Mouse (Mus musculus) limb, embryonic 15.5 days (tissue): Measurements from ENCODE around the gene Cacna1c. TPM values are rescaled to one million over a fixed set of nuclear protein-coding genes. Genes with fewer than 3 reads are reported as not detected.

Experiments used
- ATAC-seq: fragments of 200-750 bp; cut with Nextera tagmentation; 2 replicates; pipeline ENCODE4 v1.8.0; 2017; ENCODE audit warnings: low read depth, moderate TSS enrichment; ENCODE audit not compliant: insufficient number of reproducible peaks, low FRiP score, low TSS enrichment
- H3K27ac ChIP-seq: fragments of 300-500 bp; sonication (generic); 2 replicates; pipeline ENCODE4 v1.5.1; 2015; ENCODE audit warnings: moderate library complexity, mild to moderate bottlenecking, inconsistent platforms
- H3K27me3 ChIP-seq: fragments of 300-500 bp; sonication (generic); 2 replicates; pipeline ENCODE4 v1.6.1; 2015; ENCODE audit warnings: inconsistent platforms
- H3K36me3 ChIP-seq: fragments of 300-500 bp; sonication (generic); 2 replicates; pipeline ENCODE4 v1.6.1; 2015; ENCODE audit warnings: inconsistent platforms
- H3K4me1 ChIP-seq: fragments of 300-500 bp; sonication (generic); 2 replicates; pipeline ENCODE4 v1.6.1; 2015; ENCODE audit warnings: inconsistent platforms
- H3K4me2 ChIP-seq: fragments of 300-500 bp; sonication (generic); 2 replicates; pipeline ENCODE4 v1.6.1; 2015; ENCODE audit warnings: mild to moderate bottlenecking, inconsistent platforms
- H3K4me3 ChIP-seq: fragments of 300-500 bp; sonication (generic); 2 replicates; pipeline ENCODE4 v1.5.1; 2015; ENCODE audit warnings: mild to moderate bottlenecking, inconsistent platforms
- H3K9ac ChIP-seq: fragments of 300-500 bp; sonication (generic); 2 replicates; pipeline ENCODE4 v1.6.1; 2015; ENCODE audit warnings: inconsistent platforms
- H3K9me3 ChIP-seq: fragments of 300-500 bp; sonication (generic); 2 replicates; pipeline ENCODE4 v1.6.1; 2016; ENCODE audit warnings: inconsistent platforms
- WGBS: fragments of 180-500 bp; shearing (Covaris S2); methylation state at CpG from one replicate; pipeline ENCODE4 v1.1.7; 2015; 5-methylcytosine and 5-hydroxymethylcytosine counted together
- polyA plus RNA-seq: library from polyadenylated mRNA; unstranded; fragments of >200 nt; fragmentation: Nextera tagmentation; extraction: Ambion mirVana; gene quantifications from 2 replicates; pipeline ENCODE4 v1.2.1, GENCODE M21; 2015

The Cacna1c gene
- polyA plus RNA-seq, 1 experiment from 2014 or later = 6.2 TPM

- Histone ChIP-seq H3K9me3 (no peaks in the 10 kb centered on the region), H3K4me2 (peak overlapping the region; percentile 91), H3K36me3 (no peaks in the 10 kb centered on the region), H3K4me3 (peak overlapping the region; percentile 68), H3K4me1 (peaks cover 32% of the 10 kb centered on the region), H3K9ac (no peak overlapping the region), H3K27ac (no peak overlapping the region), H3K27me3 (peaks cover 26% of the 10 kb centered on the region)
- no peak for ATAC-seq
- 19% methylated on average over 11 of the region's 11 CpGs for WGBS
These were observed 90.3 kb downstream of the Cacna1c start for GRCm38 (mm10) chr6:119105651-119106595.

DNA sequence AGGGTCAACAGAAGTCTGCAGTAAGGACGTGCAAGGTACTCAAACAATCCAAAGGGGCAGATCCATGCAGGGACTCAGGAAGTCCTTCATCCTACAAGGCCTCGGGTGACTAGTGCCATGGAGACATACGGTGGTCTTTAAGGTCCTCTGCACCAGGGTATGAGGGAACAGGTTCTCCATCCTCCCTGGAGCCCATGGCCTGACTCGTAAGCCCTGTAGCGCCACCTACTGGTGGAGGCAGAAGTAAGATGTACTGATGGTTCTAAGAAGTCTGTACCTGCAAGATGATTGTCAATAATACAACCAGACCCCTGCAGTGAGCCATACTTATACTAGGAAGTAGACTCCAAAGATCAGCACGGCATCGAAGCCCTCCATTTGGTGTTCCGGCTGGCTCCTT, 92.0 kb downstream of the Cacna1c start:
- Histone ChIP-seq H3K27me3 (peaks cover 26% of the 10 kb centered on the region), H3K9ac (no peak overlapping the region), H3K4me3 (no peak overlapping the region), H3K36me3 (no peaks in the 10 kb centered on the region), H3K27ac (no peak overlapping the region), H3K9me3 (no peaks in the 10 kb centered on the region), H3K4me1 (peaks cover 28% of the 10 kb centered on the region), H3K4me2 (no peak overlapping the region)
- ATAC-seq = no peak
- 38% methylated on average over 8 of the region's 8 CpGs for WGBS

DNA sequence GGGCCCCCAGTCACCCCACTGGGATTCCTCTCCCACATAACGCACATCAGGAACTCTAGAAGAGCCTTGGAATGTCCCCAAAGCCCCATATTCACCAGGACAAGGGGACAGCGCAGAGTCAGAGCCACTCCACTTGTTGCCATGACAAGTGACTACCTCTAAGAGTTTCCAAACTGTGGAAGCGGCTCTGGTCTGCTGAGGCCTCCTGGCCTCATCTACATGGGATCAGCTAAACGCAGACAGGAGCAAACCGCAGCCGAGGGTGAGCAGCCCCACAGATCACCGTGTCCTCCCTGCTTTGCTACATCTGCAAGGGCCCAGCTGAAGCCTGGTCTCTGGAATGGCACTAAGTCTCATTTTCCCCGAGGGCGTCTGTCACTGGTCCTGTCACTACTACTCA, 93.3 kb downstream of the Cacna1c start:
- H3K36me3 ChIP-seq = no peaks in the 10 kb centered on the region
- no peak overlapping the region for H3K4me2 ChIP-seq
- no peak for ATAC-seq
- peaks cover 26% of the 10 kb centered on the region for H3K27me3 ChIP-seq
- no peak overlapping the region for H3K27ac ChIP-seq
- peaks cover 28% of the 10 kb centered on the region for H3K4me1 ChIP-seq
- WGBS = 76% methylated on average over 9 of the region's 9 CpGs
- no peak overlapping the region for H3K9ac ChIP-seq
- H3K4me3 ChIP-seq = no peak overlapping the region
- no peaks in the 10 kb centered on the region for H3K9me3 ChIP-seq

DNA sequence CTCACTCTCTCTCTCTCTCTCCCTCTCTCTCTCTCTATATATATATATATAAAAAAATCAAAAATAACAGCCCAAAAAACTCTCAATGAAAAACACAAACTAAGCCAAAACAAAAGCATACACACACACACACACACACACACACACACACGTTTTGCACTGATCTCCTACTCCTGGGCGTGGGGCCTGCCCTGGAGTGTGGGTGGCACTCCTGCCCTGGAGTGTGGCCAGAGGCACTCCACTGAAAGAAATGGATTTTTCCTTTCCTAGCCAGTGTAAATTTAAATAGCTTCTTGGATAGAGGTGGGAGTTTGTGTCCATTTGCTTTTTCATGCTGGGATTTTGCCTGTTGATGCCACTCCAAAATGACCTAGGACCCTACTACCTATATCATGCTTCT, 96.9 kb downstream of the Cacna1c start:
- ATAC-seq = no peak
- 68% methylated on average over 2 of the region's 2 CpGs for WGBS
- Histone ChIP-seq H3K27me3 (no peaks in the 10 kb centered on the region), H3K36me3 (no peaks in the 10 kb centered on the region), H3K4me3 (no peak overlapping the region), H3K4me1 (no peaks in the 10 kb centered on the region; the same call in 1 of the 2 replicates), H3K9ac (no peak overlapping the region), H3K27ac (no peak overlapping the region), H3K4me2 (no peak overlapping the region), H3K9me3 (no peaks in the 10 kb centered on the region)

- Histone ChIP-seq H3K4me3 (no peak overlapping the region), H3K4me1 (no peaks in the 10 kb centered on the region; the same call in 1 of the 2 replicates), H3K36me3 (no peaks in the 10 kb centered on the region), H3K9ac (no peak overlapping the region), H3K9me3 (no peaks in the 10 kb centered on the region), H3K27ac (no peak overlapping the region), H3K4me2 (no peak overlapping the region), H3K27me3 (no peaks in the 10 kb centered on the region)
- no peak for ATAC-seq
- WGBS = 65% methylated on average over 7 of the region's 7 CpGs
These were observed 99.7 kb downstream of the Cacna1c start for GRCm38 (mm10) chr6:119096481-119096880.

DNA sequence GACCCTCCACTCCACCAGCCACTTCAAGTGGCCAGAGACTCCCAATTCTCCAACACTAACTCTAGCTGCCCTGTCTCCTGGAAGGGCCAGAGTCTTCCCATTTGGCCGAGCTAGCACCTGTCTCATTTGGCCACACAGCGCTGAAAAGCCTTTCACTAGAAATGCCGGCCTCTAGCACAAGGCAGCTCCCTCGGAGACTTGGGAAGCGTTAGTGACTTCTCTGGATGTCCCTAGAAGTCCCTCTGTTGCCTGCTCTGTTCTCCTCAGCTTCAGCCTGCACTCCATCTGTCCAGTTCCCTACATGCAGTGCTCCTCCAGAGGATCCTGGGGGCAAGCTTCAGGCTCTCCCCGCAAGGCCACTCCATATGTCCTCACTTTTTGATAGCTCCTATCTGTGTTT, 101.1 kb downstream of the Cacna1c start:
- no peak overlapping the region for H3K4me2 ChIP-seq
- H3K27me3 ChIP-seq = no peaks in the 10 kb centered on the region
- 68% methylated on average over 6 of the region's 6 CpGs for WGBS
- no peak overlapping the region for H3K4me3 ChIP-seq
- H3K9me3 ChIP-seq = no peaks in the 10 kb centered on the region
- ATAC-seq = no peak
- no peak overlapping the region for H3K27ac ChIP-seq
- H3K36me3 ChIP-seq = no peaks in the 10 kb centered on the region
- H3K4me1 ChIP-seq = peaks cover 2% of the 10 kb centered on the region; the same call in 1 of the 2 replicates
- H3K9ac ChIP-seq = no peak overlapping the region

DNA sequence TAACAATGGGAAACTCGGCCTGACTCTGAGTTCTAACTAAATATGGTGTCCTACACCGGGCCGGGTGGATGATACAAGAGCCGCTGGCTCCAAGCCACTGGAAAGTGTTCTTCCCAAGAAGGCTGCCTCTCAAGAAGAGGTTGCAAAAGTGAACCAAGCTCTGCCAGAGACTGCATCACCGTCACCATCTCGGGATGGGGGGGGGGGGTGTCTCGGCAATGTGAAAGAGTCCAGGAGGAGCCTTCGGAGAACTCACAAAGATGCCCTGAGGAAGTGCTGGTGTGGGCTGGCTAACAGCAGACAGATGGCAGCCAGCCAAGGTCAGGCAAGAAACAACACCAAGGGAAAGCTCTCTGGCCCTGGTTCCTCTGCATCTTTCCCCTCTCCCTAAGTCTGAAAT, 107.0 kb downstream of the Cacna1c start:
- H3K4me1 ChIP-seq = peaks cover 26% of the 10 kb centered on the region
- no peak overlapping the region for H3K4me3 ChIP-seq
- H3K4me2 ChIP-seq = no peak overlapping the region
- no peaks in the 10 kb centered on the region for H3K27me3 ChIP-seq
- H3K36me3 ChIP-seq = no peaks in the 10 kb centered on the region
- no peak for ATAC-seq
- WGBS = 56% methylated on average over 8 of the region's 8 CpGs
- no peak overlapping the region for H3K9ac ChIP-seq
- no peaks in the 10 kb centered on the region for H3K9me3 ChIP-seq
- H3K27ac ChIP-seq = no peak overlapping the region

GRCm38 (mm10) chr6:119088381-119088780, 107.8 kb downstream of the Cacna1c start:
- no peaks in the 10 kb centered on the region for H3K27me3 ChIP-seq
- no peak overlapping the region for H3K4me2 ChIP-seq
- H3K4me1 ChIP-seq = peaks cover 28% of the 10 kb centered on the region
- WGBS = 64% methylated on average over 8 of the region's 8 CpGs
- H3K9me3 ChIP-seq = no peaks in the 10 kb centered on the region
- H3K4me3 ChIP-seq = no peak overlapping the region
- no peaks in the 10 kb centered on the region for H3K36me3 ChIP-seq
- ATAC-seq = no peak
- no peak overlapping the region for H3K9ac ChIP-seq
- H3K27ac ChIP-seq = no peak overlapping the region

GRCm38 (mm10) chr6:119087919-119088318, 108.3 kb downstream of the Cacna1c start:
- H3K27me3 ChIP-seq = no peaks in the 10 kb centered on the region
- H3K27ac ChIP-seq = no peak overlapping the region
- H3K4me2 ChIP-seq = no peak overlapping the region
- H3K9me3 ChIP-seq = no peaks in the 10 kb centered on the region
- no peak overlapping the region for H3K9ac ChIP-seq
- H3K4me1 ChIP-seq = peaks cover 28% of the 10 kb centered on the region
- 91% methylated on average over 8 of the region's 8 CpGs for WGBS
- H3K4me3 ChIP-seq = no peak overlapping the region
- H3K36me3 ChIP-seq = no peaks in the 10 kb centered on the region
- ATAC-seq = no peak

GRCm38 (mm10) chr6:119085789-119086188, 110.4 kb downstream of the Cacna1c start:
- no peak for ATAC-seq
- Histone ChIP-seq H3K27ac (0 out of 2 replicates have a peak overlapping the region, but pooled peaks have one; percentile 7), H3K4me2 (no peak overlapping the region), H3K4me1 (peaks cover 27% of the 10 kb centered on the region), H3K4me3 (no peak overlapping the region), H3K9ac (no peak overlapping the region), H3K36me3 (no peaks in the 10 kb centered on the region), H3K9me3 (no peaks in the 10 kb centered on the region), H3K27me3 (no peaks in the 10 kb centered on the region)
- WGBS = 68% methylated on average over 3 of the region's 3 CpGs

GRCm38 (mm10) chr6:119084532-119084931, 111.7 kb downstream of the Cacna1c start:
- H3K4me2 ChIP-seq = no peak overlapping the region
- peak overlapping the region; percentile 11; the same call in 1 of the 2 replicates for H3K27ac ChIP-seq
- 0 out of 2 replicates have a peak, but pooled peaks have one; percentile 19 for ATAC-seq
- peaks cover 22% of the 10 kb centered on the region for H3K4me1 ChIP-seq
- H3K27me3 ChIP-seq = no peaks in the 10 kb centered on the region
- H3K4me3 ChIP-seq = no peak overlapping the region
- WGBS = 27% methylated on average over 9 of the region's 9 CpGs
- no peaks in the 10 kb centered on the region for H3K36me3 ChIP-seq
- H3K9ac ChIP-seq = no peak overlapping the region
- no peaks in the 10 kb centered on the region for H3K9me3 ChIP-seq

GRCm38 (mm10) chr6:119083559-119083958, 112.7 kb downstream of the Cacna1c start:
- H3K27ac ChIP-seq = no peak overlapping the region
- no peaks in the 10 kb centered on the region for H3K27me3 ChIP-seq
- WGBS = 60% methylated on average over 7 of the region's 7 CpGs
- H3K4me2 ChIP-seq = no peak overlapping the region
- H3K4me1 ChIP-seq = peaks cover 12% of the 10 kb centered on the region; the same call in 1 of the 2 replicates
- no peaks in the 10 kb centered on the region for H3K9me3 ChIP-seq
- no peak overlapping the region for H3K9ac ChIP-seq
- H3K4me3 ChIP-seq = no peak overlapping the region
- no peak for ATAC-seq
- H3K36me3 ChIP-seq = no peaks in the 10 kb centered on the region
